Mouse (Mus musculus): Measurements from ENCODE around the gene Raver2.

GRCm38 (mm10) chr4:101046576-101046975 is 22.2 kb upstream of the Raver2 start:
- TF ChIP-seq CTCF (IDR thresholded peaks at IDR 0.05) (no peak), POLR2A (IDR thresholded peaks at IDR 0.05; ENCODE audit: insufficient read depth, low read depth, low read length) (no peak), EP300 (IDR thresholded peaks at IDR 0.05; ENCODE audit: insufficient read depth, low read depth, low read length) (no peak)

All from heart, adult 2 months (tissue).